Mouse (Mus musculus): Measurements from ENCODE around the gene Gm20894.
"Not testable (repeated sequence)": the region's sequence is repeated elsewhere in the genome, so short reads cannot be mapped to it uniquely, and the experiment has no call there.

The Gm20894 gene

DNA sequence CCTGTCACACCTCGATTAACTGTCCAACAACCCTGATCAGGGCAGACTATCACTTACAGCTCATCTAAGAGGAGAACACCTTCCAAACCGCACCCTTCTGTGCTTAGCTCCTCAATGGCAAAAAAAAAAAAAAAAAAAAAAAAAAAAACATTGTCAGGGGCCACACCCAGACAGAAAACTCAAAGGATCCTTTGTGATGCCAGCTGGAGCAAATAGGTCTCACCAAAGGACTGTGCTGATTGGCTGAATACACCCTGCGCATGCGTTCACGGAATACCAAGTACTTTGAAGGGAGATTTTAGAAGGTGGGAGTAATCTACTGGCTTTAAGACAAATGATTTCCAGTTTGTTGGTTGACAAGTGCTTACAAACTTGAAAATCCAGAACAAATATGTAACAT lies at the start of gene Gm20894:
Gene Gm20894, minus strand, starts transcription at position 101 of the 400 bp plus-strand sequence.
- in situ Hi-C loops (cut with MboI): not testable (repeated sequence)
